Mouse (Mus musculus) ovary, adult 18-20 months (tissue): ENCODE data around the gene Tenm3.
A peak's percentile ranks its signal among the peaks of the same experiment; 100 is the strongest.

Experiments used
- DNase-seq: peaks from one replicate; pipeline ENCODE4 v3.0.0; 2022; ENCODE audit warnings: low spot score, mixed read lengths

Tenm3 gene

GRCm38 (mm10) chr8:48274566-48274965 is 569.2 kb downstream of the Tenm3 start:
- no peak for DNase-seq

GRCm38 (mm10) chr8:48268638-48269037 is 575.1 kb downstream of the Tenm3 start:
- no peak for DNase-seq

- DNase-seq: no peak
These were observed 583.5 kb downstream of the Tenm3 start for GRCm38 (mm10) chr8:48260265-48260664.

GRCm38 (mm10) chr8:48259832-48260231 is 583.9 kb downstream of the Tenm3 start:
- DNase-seq: no peak

GRCm38 (mm10) chr8:48243876-48244275 is 599.9 kb downstream of the Tenm3 start:
- no peak for DNase-seq

GRCm38 (mm10) chr8:48240917-48241531 is 602.7 kb downstream of the Tenm3 start:
- no peak for DNase-seq

GRCm38 (mm10) chr8:48236968-48237367 is 606.8 kb downstream of the Tenm3 start:
- no peak for DNase-seq

GRCm38 (mm10) chr8:48232927-48233326 is 610.8 kb downstream of the Tenm3 start:
- DNase-seq: no peak

GRCm38 (mm10) chr8:48231882-48232281 is 611.9 kb downstream of the Tenm3 start:
- no peak for DNase-seq

GRCm38 (mm10) chr8:48231389-48231788 is 612.4 kb downstream of the Tenm3 start:
- no peak for DNase-seq

- no peak for DNase-seq
These were observed 615.1 kb downstream of the Tenm3 start for GRCm38 (mm10) chr8:48228676-48229075.

GRCm38 (mm10) chr8:48224753-48225152 is 619.0 kb downstream of the Tenm3 start:
- no peak for DNase-seq

GRCm38 (mm10) chr8:48222429-48222769 is 621.4 kb downstream of the Tenm3 start:
- peak; percentile 50 for DNase-seq

GRCm38 (mm10) chr8:48221724-48222428 is 621.9 kb downstream of the Tenm3 start:
- DNase-seq: no peak

- DNase-seq: no peak
These were observed 622.4 kb downstream of the Tenm3 start for GRCm38 (mm10) chr8:48221304-48221703.

- DNase-seq: no peak
These were observed 623.1 kb downstream of the Tenm3 start for GRCm38 (mm10) chr8:48220529-48221181.

GRCm38 (mm10) chr8:48215071-48215501 is 628.7 kb downstream of the Tenm3 start:
- no peak for DNase-seq

- no peak for DNase-seq
These were observed 629.4 kb downstream of the Tenm3 start for GRCm38 (mm10) chr8:48214386-48214785.

GRCm38 (mm10) chr8:48211931-48212330 is 631.8 kb downstream of the Tenm3 start:
- DNase-seq: no peak

GRCm38 (mm10) chr8:48207567-48207966 is 636.2 kb downstream of the Tenm3 start:
- DNase-seq: no peak

- no peak for DNase-seq
These were observed 636.8 kb downstream of the Tenm3 start for GRCm38 (mm10) chr8:48206922-48207321.

- no peak for DNase-seq
These were observed 638.9 kb downstream of the Tenm3 start for GRCm38 (mm10) chr8:48204838-48205345.
